Mouse (Mus musculus): ENCODE measurements around the gene Xpot. TPM values are rescaled to one million over a fixed set of nuclear protein-coding genes. Genes with fewer than 3 reads are reported as not detected.

The Xpot gene
- polyA plus RNA-seq, 1 experiment from 2014 or later, result 55.5 TPM

DNA sequence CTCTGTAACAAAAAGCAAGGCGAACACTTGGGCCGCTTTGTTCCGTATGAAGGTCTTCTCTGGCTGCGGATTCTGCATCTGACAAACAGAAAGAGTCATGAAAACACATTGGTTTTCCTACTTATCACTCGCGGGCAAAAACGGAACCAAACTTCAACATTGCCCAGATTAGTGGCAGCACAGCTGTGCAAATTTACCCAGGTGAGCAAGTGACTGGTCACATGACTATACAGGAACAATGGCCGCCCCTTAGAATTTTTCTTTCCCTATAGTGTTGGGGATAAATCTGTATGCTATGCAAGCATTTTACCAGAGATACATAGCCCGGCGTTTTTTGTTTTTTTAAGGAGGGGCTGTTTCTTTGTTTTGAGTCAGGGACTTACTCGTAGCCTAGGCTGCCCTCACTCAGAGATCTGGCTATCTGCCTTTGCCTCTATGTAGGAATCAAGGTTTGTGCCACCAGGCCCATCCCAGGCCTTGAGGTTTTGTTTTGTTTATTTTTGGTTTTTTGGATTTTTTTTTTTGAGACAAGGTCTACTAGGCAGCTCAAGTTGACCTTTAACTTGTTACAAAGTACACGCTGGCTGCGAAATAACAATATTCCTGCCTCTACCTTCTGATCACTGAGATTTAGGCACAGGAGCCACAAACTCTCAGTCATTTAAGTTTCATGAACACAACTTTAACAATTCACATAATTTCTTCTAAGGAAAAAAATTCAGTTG is 10.8 kb downstream of the Xpot start:
- Histone ChIP-seq H3K9ac (no peak overlapping the region), H3K4me2 (no peak overlapping the region), H3K9me3 (no peaks in the 10 kb centered on the region), H3K27me3 (replicated peaks) (no peaks in the 10 kb centered on the region), H3K4me1 (peaks cover 3% of the 10 kb centered on the region; the same call in 1 of the 2 replicates), H3K4me3 (replicated peaks) (no peak overlapping the region), H3K36me3 (peaks cover 61% of the 10 kb centered on the region), H3K27ac (peak overlapping the region; percentile 59)
- ATAC-seq (ENCODE audit: insufficient read depth, low FRiP score, low read depth), result peak; percentile 65
- WGBS, result 71% methylated on average over 13 of the region's 13 CpGs

DNA sequence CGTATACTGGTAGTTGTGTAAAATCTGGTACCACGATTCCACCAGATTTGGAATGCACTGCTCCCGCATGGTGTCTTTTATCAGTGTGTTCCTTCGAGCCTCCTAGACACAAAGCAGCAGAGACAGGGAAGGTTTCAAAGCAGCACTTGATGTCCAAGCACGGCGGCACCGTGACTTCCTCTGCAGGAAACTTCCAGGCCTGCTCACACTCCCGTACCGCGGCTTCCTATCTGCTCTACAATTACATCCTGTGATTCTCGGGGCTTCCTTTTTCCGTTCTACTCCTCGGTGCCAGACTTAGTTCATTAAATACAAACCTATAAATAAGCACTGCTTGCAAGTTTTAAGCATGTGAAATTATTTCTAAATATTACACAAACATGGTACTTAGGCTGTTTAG is 12.6 kb downstream of the Xpot start:
- no peak overlapping the region for H3K9ac ChIP-seq
- no peaks in the 10 kb centered on the region for H3K9me3 ChIP-seq
- H3K4me3 ChIP-seq (replicated peaks), result no peak overlapping the region
- peaks cover 69% of the 10 kb centered on the region for H3K36me3 ChIP-seq
- peaks cover 3% of the 10 kb centered on the region; the same call in 1 of the 2 replicates for H3K4me1 ChIP-seq
- WGBS, result 80% methylated on average over 13 of the region's 13 CpGs
- H3K27ac ChIP-seq, result no peak overlapping the region
- no peak for ATAC-seq (ENCODE audit: insufficient read depth, low FRiP score, low read depth)
- no peaks in the 10 kb centered on the region for H3K27me3 ChIP-seq (replicated peaks)
- H3K4me2 ChIP-seq, result no peak overlapping the region

DNA sequence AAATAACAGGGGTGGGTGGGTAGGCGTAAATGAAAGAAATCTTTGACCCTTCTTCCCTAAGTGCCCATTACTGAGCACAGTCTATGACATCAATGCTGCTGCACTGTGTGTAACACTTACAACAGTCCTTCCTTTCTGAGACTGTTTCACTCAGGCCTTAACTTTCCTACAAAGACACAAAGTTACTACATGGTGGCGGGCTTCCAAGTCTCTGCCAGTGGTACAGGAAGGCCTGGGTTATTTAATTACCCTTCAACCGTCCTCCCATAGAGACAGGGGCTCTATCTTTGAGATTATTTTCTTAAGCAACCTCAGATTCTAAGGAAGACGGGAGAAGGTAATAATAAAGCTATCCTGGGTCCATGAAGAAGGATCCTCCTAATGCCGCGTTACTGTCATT is 13.7 kb downstream of the Xpot start:
- WGBS, result 86% methylated on average over 6 of the region's 6 CpGs
- no peak overlapping the region for H3K9ac ChIP-seq
- no peak overlapping the region for H3K4me2 ChIP-seq
- H3K36me3 ChIP-seq, result peaks cover 65% of the 10 kb centered on the region
- H3K4me1 ChIP-seq, result peaks cover 3% of the 10 kb centered on the region; the same call in 1 of the 2 replicates
- no peaks in the 10 kb centered on the region for H3K9me3 ChIP-seq
- H3K27me3 ChIP-seq (replicated peaks), result no peaks in the 10 kb centered on the region
- H3K27ac ChIP-seq, result no peak overlapping the region
- no peak for ATAC-seq (ENCODE audit: insufficient read depth, low FRiP score, low read depth)
- no peak overlapping the region for H3K4me3 ChIP-seq (replicated peaks)

DNA sequence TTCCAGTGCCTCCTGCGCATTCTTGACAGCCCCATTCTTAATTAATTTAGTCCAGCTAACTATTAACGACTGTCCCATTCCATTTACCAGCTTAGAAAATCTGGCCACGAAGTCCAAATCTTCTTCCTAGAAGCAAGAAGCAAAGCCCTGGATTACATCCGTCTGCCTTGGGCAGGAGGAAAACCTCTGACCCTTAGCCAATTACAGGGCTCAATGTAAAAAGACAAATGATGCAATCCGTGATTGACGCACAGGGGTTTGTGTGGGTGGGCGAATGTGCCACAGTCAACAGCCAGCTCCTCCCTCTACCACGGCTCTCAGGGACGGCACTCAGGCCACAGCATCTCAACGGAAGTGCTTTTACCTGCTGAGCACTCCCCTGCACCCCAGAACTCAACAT is 14.5 kb downstream of the Xpot start:
- Histone ChIP-seq H3K36me3 (peaks cover 65% of the 10 kb centered on the region), H3K4me3 (replicated peaks) (no peak overlapping the region), H3K27ac (no peak overlapping the region), H3K4me2 (no peak overlapping the region), H3K9ac (no peak overlapping the region), H3K9me3 (no peaks in the 10 kb centered on the region), H3K27me3 (replicated peaks) (no peaks in the 10 kb centered on the region), H3K4me1 (peaks cover 3% of the 10 kb centered on the region; the same call in 1 of the 2 replicates)
- WGBS, result 79% methylated on average over 10 of the region's 10 CpGs
- ATAC-seq (ENCODE audit: insufficient read depth, low FRiP score, low read depth), result no peak

- Histone ChIP-seq H3K4me2 (no peak overlapping the region), H3K4me1 (no peaks in the 10 kb centered on the region), H3K36me3 (peaks cover 75% of the 10 kb centered on the region), H3K27me3 (replicated peaks) (no peaks in the 10 kb centered on the region), H3K9me3 (no peaks in the 10 kb centered on the region), H3K9ac (no peak overlapping the region), H3K27ac (no peak overlapping the region), H3K4me3 (replicated peaks) (no peak overlapping the region)
- ATAC-seq (ENCODE audit: insufficient read depth, low FRiP score, low read depth), result no peak
- WGBS, result 74% methylated on average over 10 of the region's 10 CpGs
Observed at GRCm38 (mm10) chr10:121608177-121608576, 18.0 kb downstream of the Xpot start.

GRCm38 (mm10) chr10:121604632-121605344 is 21.3 kb downstream of the Xpot start:
- whole genome bisulfite sequencing, result 88% methylated on average over 13 of the region's 13 CpGs

GRCm38 (mm10) chr10:121603556-121603955 is 22.6 kb downstream of the Xpot start:
- Histone ChIP-seq H3K4me2 (no peak overlapping the region), H3K9ac (no peak overlapping the region), H3K4me1 (no peaks in the 10 kb centered on the region), H3K4me3 (replicated peaks) (no peak overlapping the region), H3K36me3 (peaks cover 76% of the 10 kb centered on the region), H3K27me3 (replicated peaks) (no peaks in the 10 kb centered on the region), H3K27ac (no peak overlapping the region), H3K9me3 (no peaks in the 10 kb centered on the region)
- 80% methylated on average over 4 of the region's 4 CpGs for WGBS
- ATAC-seq (ENCODE audit: insufficient read depth, low FRiP score, low read depth), result no peak

More at GRCm38 (mm10) chr10:121604632-121605344, 21.3 kb downstream of the Xpot start:
- H3K4me2 ChIP-seq, result no peak overlapping the region
- H3K4me3 ChIP-seq (replicated peaks), result no peak overlapping the region
- no peaks in the 10 kb centered on the region for H3K9me3 ChIP-seq
- no peaks in the 10 kb centered on the region for H3K27me3 ChIP-seq (replicated peaks)
- H3K27ac ChIP-seq, result no peak overlapping the region
- peaks cover 73% of the 10 kb centered on the region for H3K36me3 ChIP-seq
- no peak overlapping the region for H3K9ac ChIP-seq
- H3K4me1 ChIP-seq, result no peaks in the 10 kb centered on the region
- ATAC-seq (ENCODE audit: insufficient read depth, low FRiP score, low read depth), result no peak

- Histone ChIP-seq H3K36me3 (peaks cover 67% of the 10 kb centered on the region), H3K9ac (no peak overlapping the region), H3K27me3 (replicated peaks) (no peaks in the 10 kb centered on the region), H3K27ac (no peak overlapping the region), H3K4me2 (no peak overlapping the region), H3K9me3 (no peaks in the 10 kb centered on the region), H3K4me1 (no peaks in the 10 kb centered on the region), H3K4me3 (replicated peaks) (no peak overlapping the region)
- WGBS, result 73% methylated on average over 6 of the region's 6 CpGs
- no peak for ATAC-seq (ENCODE audit: insufficient read depth, low FRiP score, low read depth)
Observed at GRCm38 (mm10) chr10:121601272-121601671, 24.9 kb downstream of the Xpot start.

GRCm38 (mm10) chr10:121596580-121596979 is 29.6 kb downstream of the Xpot start:
- Histone ChIP-seq H3K4me2 (no peak overlapping the region), H3K9me3 (no peaks in the 10 kb centered on the region), H3K4me3 (replicated peaks) (no peak overlapping the region), H3K4me1 (no peaks in the 10 kb centered on the region), H3K36me3 (peaks cover 38% of the 10 kb centered on the region), H3K27ac (no peak overlapping the region), H3K9ac (no peak overlapping the region), H3K27me3 (replicated peaks) (no peaks in the 10 kb centered on the region)
- no peak for ATAC-seq (ENCODE audit: insufficient read depth, low FRiP score, low read depth)
- 80% methylated on average over 9 of the region's 9 CpGs for WGBS

DNA sequence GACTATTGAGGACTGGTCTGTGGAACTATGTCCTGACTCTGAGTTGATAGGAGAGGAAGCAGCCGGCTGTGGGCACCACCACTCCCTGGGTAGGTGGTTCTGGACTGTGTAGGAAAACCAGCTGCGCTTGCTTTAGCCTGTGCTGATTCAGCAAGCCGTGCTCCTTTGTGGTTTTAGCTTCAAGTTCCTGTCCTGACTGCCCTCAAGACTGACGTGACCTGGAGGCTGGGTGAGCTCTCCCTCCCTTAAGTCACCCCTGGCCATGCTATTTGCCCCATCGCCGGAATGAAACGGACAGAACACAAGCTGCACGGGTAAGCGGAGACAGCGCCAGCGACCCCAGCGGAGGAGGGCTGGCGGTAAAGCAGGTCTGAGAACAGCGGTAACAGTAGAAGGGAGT is 35.0 kb downstream of the Xpot start:
- H3K27me3 ChIP-seq (replicated peaks), result no peaks in the 10 kb centered on the region
- ATAC-seq (ENCODE audit: insufficient read depth, low FRiP score, low read depth), result no peak
- H3K4me3 ChIP-seq (replicated peaks), result no peak overlapping the region
- no peak overlapping the region for H3K9ac ChIP-seq
- H3K9me3 ChIP-seq, result no peaks in the 10 kb centered on the region
- H3K36me3 ChIP-seq, result peaks cover 19% of the 10 kb centered on the region; the same call in 1 of the 2 replicates
- H3K4me1 ChIP-seq, result no peaks in the 10 kb centered on the region
- WGBS, result 88% methylated on average over 14 of the region's 14 CpGs
- H3K4me2 ChIP-seq, result no peak overlapping the region
- no peak overlapping the region for H3K27ac ChIP-seq

DNA sequence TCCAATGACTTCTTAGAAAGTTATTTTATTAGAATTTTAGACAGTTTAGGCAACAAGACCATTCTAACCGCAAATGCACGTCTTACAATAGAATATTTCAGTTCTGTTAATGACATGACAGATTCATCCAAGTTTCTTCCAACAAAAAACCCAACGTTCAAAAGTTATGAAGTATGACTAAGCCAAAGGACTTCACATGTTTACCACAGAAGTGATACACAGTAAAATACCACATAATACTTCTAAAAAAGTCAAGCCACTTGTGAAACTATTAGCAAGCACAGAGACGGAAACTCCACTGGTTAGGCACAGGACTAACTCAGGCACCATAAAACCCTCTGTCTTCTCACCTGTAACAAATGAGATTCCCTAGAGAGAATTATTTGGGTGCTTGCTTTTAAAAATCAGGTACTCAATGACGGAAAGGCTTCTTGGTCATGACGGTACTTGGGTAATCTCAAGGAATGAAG is 38.7 kb downstream of the Xpot start:
- no peaks in the 10 kb centered on the region for H3K27me3 ChIP-seq (replicated peaks)
- H3K4me2 ChIP-seq, result peak overlapping the region; percentile 57
- H3K4me1 ChIP-seq, result peaks cover 11% of the 10 kb centered on the region; the same call in 1 of the 2 replicates
- no peaks in the 10 kb centered on the region for H3K9me3 ChIP-seq
- peaks cover 22% of the 10 kb centered on the region for H3K36me3 ChIP-seq
- H3K4me3 ChIP-seq (replicated peaks), result peak overlapping the region; percentile 80
- ATAC-seq (ENCODE audit: insufficient read depth, low FRiP score, low read depth), result no peak
- peak overlapping the region; percentile 82; the same call in 1 of the 2 replicates for H3K9ac ChIP-seq
- WGBS, result 57% methylated on average over 6 of the region's 6 CpGs
- H3K27ac ChIP-seq, result peak overlapping the region; percentile 86; the same call in 1 of the 2 replicates

All from stomach, embryonic 15.5 days (tissue).